Mouse (Mus musculus) myocyte (in vitro differentiated cells): ENCODE data around the gene Il3ra. TPM values are rescaled to one million over a fixed set of nuclear protein-coding genes. Genes with fewer than 3 reads are reported as not detected.

Source experiments
- H3K27me3 ChIP-seq: one replicate; pipeline ENCODE4 v1.6.1; 2011; ENCODE audit not compliant: control insufficient read depth, insufficient read depth, insufficient read length
- H3K36me3 ChIP-seq: one replicate; pipeline ENCODE4 v1.6.1; 2011; ENCODE audit not compliant: control insufficient read depth, insufficient read depth
- H3K4me2 ChIP-seq: one replicate; pipeline ENCODE4 v1.6.1; 2011; ENCODE audit warnings: low read depth, control low read depth
- H3K4me3 ChIP-seq: one replicate; pipeline ENCODE4 v1.5.1; 2011; ENCODE audit warnings: mild to moderate bottlenecking, control low read depth, moderate library complexity
- H3K79me2 ChIP-seq: one replicate; pipeline ENCODE4 v1.6.1; 2011; ENCODE audit not compliant: control insufficient read depth, insufficient read depth
- H3ac ChIP-seq: one replicate; pipeline ENCODE4 v1.6.1; 2011; ENCODE audit not compliant: control insufficient read depth, insufficient read length
- CEBPB ChIP-seq: IDR thresholded peaks from 2 replicates; pipeline ENCODE4 v1.6.1; 2011; ENCODE audit warnings: mild to moderate bottlenecking, moderate library complexity; ENCODE audit not compliant: poor library complexity, insufficient read depth, severe bottlenecking
- E2F4 ChIP-seq: IDR thresholded peaks from one replicate; pipeline ENCODE4 v1.6.1; 2011; ENCODE audit warnings: mild to moderate bottlenecking, control low read depth, moderate library complexity; ENCODE audit not compliant: insufficient read depth
- MAX ChIP-seq: IDR thresholded peaks from one replicate; pipeline ENCODE4 v1.6.1; 2011; ENCODE audit warnings: low read depth, mild to moderate bottlenecking, control low read depth
- MYOD1 ChIP-seq, 3 experiments: IDR thresholded peaks; one replicate each; pipeline ENCODE4 v1.6.1; 2011; ENCODE audit warnings: control low read depth in 2 of 3, low read depth in 2 of 3, mild to moderate bottlenecking in 2 of 3, moderate library complexity in 1 of 3; ENCODE audit not compliant: insufficient read length in 2 of 3, control insufficient read depth in 1 of 3
- MYOG ChIP-seq, 3 experiments: IDR thresholded peaks; one replicate each; pipeline ENCODE4 v1.6.1; 2011; ENCODE audit warnings: control low read depth in 2 of 3, low read depth in 2 of 3, mild to moderate bottlenecking in 2 of 3; ENCODE audit not compliant: insufficient read length in 2 of 3, control insufficient read depth in 1 of 3, insufficient read depth in 1 of 3
- POLR2A ChIP-seq: IDR thresholded peaks from one replicate; pipeline ENCODE4 v1.6.1; 2011; ENCODE audit warnings: low read depth, mild to moderate bottlenecking, control low read depth, moderate library complexity; ENCODE audit not compliant: insufficient read length
- POLR2AphosphoS2 ChIP-seq: IDR thresholded peaks from one replicate; pipeline ENCODE4 v1.6.1; 2011; ENCODE audit warnings: low read depth, control low read depth; ENCODE audit not compliant: insufficient read length
- REST ChIP-seq: IDR thresholded peaks from one replicate; pipeline ENCODE4 v1.6.1; 2011; ENCODE audit warnings: mild to moderate bottlenecking, control low read depth, moderate library complexity; ENCODE audit not compliant: insufficient read depth, insufficient read length
- SRF ChIP-seq: IDR thresholded peaks from one replicate; pipeline ENCODE4 v1.6.1; 2011; ENCODE audit warnings: low read depth; ENCODE audit not compliant: control insufficient read depth, insufficient read length
- TCF12 ChIP-seq: IDR thresholded peaks from one replicate; pipeline ENCODE4 v1.6.1; 2011; ENCODE audit warnings: mild to moderate bottlenecking, control low read depth; ENCODE audit not compliant: poor library complexity, insufficient read depth, severe bottlenecking
- TCF3 ChIP-seq: IDR thresholded peaks from one replicate; pipeline ENCODE4 v1.6.1; 2011; ENCODE audit warnings: low read depth, control low read depth; ENCODE audit not compliant: insufficient read length
- USF1 ChIP-seq: IDR thresholded peaks from one replicate; pipeline ENCODE4 v1.6.1; 2011; ENCODE audit warnings: low read depth, mild to moderate bottlenecking, control low read depth, moderate library complexity
- polyA plus RNA-seq: library from polyadenylated mRNA; unstranded; fragments of >200 nt; fragmentation: generic; extraction: Trizol; gene quantifications from one replicate; pipeline ENCODE4 v1.2.1, GENCODE M21; 2012; ENCODE audit warnings: missing spikeins

Il3ra gene
- polyA plus RNA-seq, 1 experiment: 23.0 TPM

DNA sequence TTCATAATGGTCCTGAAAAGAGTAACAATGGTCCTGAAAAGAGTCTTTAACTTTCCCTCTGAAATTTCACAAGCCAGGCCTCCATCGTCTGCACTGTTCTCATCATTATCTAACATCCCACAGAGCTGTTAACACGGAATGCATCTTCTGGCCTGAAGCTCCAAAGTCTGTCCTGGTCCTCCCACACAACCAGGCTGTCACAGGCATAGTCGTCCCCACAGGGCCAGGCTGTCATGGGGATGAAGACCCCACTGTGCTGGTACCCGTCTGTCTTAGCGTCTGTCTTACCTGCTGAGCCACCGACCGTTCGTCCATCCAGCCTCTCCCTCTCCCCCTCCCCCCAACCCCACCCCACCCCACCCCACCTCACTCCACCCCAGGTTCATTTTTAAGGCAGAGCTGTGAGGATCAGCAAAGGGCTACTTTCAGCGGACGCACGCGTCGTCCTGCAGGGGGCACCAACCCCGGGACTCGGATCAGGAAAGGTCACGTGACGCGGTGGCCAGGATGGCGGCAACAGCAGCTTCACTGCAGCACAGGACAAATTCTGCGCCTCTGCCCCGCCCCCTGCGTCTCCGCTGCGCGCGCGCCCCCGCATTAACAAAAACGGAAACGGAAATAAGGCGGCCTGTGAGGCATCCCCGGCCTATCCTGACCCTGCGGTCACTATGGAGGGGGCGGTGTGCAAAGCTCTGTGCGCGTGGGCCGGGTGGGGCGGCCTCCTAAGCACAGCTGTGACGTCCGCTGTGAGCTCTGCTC, 783 bp upstream of the Il3ra start:
- H3K36me3 ChIP-seq: no peaks in the 10 kb centered on the region
- H3ac ChIP-seq: peak overlapping the region; percentile 53
- peak overlapping the region; percentile 95 for H3K4me2 ChIP-seq
- peak overlapping the region; percentile 75 for H3K4me3 ChIP-seq
- no peak for TF ChIP-seq REST
- TF ChIP-seq E2F4: no peak
- no peak for TF ChIP-seq POLR2AphosphoS2
- TF ChIP-seq POLR2A: no peak
- no peak for TF ChIP-seq TCF3
- TF ChIP-seq MAX: no peak
- no peak for TF ChIP-seq CEBPB
- peak in 1 of 3 experiments; percentile 44 for TF ChIP-seq MYOD1 (IDR thresholded peaks at IDR 0.05; ENCODE audit: control insufficient read depth in 1 of 3, insufficient read length in 2 of 3, low read depth in 2 of 3)
- TF ChIP-seq MYOG (IDR thresholded peaks at IDR 0.05; ENCODE audit: control insufficient read depth in 1 of 3, insufficient read depth in 1 of 3, insufficient read length in 2 of 3, low read depth in 2 of 3): peak in 1 of 3 experiments; percentile 17
- TF ChIP-seq USF1: peak; percentile 87
- TF ChIP-seq SRF: no peak
- no peaks in the 10 kb centered on the region for H3K27me3 ChIP-seq
- no peaks in the 10 kb centered on the region for H3K79me2 ChIP-seq

DNA sequence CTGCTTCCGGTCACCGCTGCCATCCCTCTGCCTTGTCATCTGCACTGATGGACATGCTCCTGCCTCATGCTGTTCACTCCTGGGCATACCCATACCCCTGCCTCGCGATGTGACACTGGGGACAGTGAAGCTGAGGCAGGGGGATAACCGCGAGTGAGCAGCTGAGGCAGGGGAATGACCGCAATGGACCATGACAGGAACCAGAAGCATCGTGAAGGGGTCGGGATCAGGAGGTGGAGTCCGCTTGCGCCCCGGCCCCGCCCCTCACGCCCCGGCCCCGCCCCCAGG, 682 bp downstream of the Il3ra start:
- Histone ChIP-seq H3K27me3 (no peaks in the 10 kb centered on the region), H3ac (peak overlapping the region; percentile 53), H3K79me2 (no peaks in the 10 kb centered on the region), H3K4me3 (peak overlapping the region; percentile 75), H3K4me2 (peak overlapping the region; percentile 62), H3K36me3 (no peaks in the 10 kb centered on the region)
- TF ChIP-seq MAX: no peak
- TF ChIP-seq POLR2A: peak; percentile 25

DNA sequence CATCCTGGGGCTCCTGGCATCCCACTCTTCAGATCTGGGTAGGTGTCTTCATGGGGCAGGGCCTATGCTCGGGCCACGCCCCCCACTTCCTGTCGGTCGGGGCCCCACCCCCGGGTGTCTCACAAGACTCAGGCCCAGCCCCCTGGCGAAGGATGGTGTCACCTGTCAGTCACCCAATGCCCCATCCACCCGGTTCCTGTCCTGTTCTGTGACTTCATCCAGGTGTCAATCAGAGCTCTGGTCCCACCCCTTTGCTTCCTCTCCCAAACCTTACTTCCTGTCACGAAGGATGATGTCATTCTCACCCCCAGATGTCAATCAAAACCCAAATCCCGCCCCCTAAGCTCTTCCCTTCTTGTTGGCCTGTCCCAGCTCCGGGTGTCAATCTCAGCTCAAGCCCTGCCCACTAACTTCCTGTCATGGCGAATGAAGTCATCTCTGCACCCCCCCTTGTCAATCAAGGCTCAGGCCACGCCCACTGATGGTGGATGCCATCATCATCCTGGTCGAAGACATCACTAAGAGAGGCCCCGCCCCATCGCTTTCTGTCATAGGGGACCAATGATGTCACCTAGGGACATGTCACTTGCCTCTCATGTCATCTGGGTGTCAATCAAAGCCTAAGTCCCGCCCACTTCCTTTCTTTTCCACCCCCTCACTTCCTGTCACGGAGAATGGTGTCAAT, 1.2 kb downstream of the Il3ra start:
- no peak overlapping the region for H3K4me2 ChIP-seq
- H3K79me2 ChIP-seq: no peaks in the 10 kb centered on the region
- peak overlapping the region; percentile 75 for H3K4me3 ChIP-seq
- H3K36me3 ChIP-seq: no peaks in the 10 kb centered on the region
- no peak for TF ChIP-seq REST
- TF ChIP-seq SRF: no peak
- TF ChIP-seq E2F4: no peak
- TF ChIP-seq MYOD1 (IDR thresholded peaks at IDR 0.05; ENCODE audit: control insufficient read depth in 1 of 3, insufficient read length in 2 of 3, low read depth in 2 of 3): no peak
- TF ChIP-seq TCF3: no peak
- no peak for TF ChIP-seq USF1
- TF ChIP-seq TCF12: no peak
- no peaks in the 10 kb centered on the region for H3K27me3 ChIP-seq
- H3ac ChIP-seq: no peak overlapping the region

DNA sequence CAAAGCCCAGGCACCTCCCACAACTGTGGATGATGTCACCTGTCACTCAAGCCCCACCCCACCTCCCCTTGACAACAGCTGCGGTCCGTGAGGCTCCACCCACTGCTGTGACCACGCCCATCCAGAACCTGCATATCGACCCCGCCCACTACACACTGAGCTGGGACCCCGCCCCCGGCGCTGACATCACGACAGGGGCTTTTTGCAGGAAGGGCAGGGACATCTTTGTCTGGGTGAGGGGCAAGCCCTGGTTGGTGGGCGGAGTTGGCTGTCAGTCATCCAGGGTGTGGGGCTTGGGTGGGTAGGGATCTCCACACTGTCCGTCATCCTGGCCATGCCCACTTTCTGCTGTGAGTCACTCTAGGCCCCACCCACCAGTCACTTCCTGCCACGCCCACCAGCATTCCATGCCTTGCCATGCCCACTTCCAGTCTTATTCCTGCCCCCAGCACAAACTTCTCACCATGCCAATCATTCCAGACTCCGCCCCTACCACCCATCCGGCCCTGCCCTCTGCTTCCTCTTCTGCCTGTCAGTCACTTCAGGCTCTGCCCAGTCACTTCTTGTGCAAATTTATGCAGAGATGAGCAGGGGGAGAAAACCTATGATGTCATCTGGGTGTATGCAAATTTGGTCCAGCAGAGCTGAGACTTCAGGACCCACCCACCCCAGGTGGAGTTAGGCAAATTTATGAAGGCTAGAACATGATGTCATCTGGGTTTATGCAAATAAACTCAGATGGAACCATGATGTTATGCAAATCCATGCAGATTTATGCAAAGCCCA, 2.0 kb downstream of the Il3ra start:
- H3K36me3 ChIP-seq: no peaks in the 10 kb centered on the region
- no peak overlapping the region for H3K4me3 ChIP-seq
- no peaks in the 10 kb centered on the region for H3K79me2 ChIP-seq
- H3K4me2 ChIP-seq: no peak overlapping the region
- no peaks in the 10 kb centered on the region for H3K27me3 ChIP-seq
- TF ChIP-seq MYOG (IDR thresholded peaks at IDR 0.05; ENCODE audit: control insufficient read depth in 1 of 3, insufficient read depth in 1 of 3, insufficient read length in 2 of 3, low read depth in 2 of 3): peak in 1 of 3 experiments; percentile 9
- TF ChIP-seq CEBPB: no peak
- TF ChIP-seq TCF3: no peak
- TF ChIP-seq TCF12: no peak
- H3ac ChIP-seq: no peak overlapping the region

DNA sequence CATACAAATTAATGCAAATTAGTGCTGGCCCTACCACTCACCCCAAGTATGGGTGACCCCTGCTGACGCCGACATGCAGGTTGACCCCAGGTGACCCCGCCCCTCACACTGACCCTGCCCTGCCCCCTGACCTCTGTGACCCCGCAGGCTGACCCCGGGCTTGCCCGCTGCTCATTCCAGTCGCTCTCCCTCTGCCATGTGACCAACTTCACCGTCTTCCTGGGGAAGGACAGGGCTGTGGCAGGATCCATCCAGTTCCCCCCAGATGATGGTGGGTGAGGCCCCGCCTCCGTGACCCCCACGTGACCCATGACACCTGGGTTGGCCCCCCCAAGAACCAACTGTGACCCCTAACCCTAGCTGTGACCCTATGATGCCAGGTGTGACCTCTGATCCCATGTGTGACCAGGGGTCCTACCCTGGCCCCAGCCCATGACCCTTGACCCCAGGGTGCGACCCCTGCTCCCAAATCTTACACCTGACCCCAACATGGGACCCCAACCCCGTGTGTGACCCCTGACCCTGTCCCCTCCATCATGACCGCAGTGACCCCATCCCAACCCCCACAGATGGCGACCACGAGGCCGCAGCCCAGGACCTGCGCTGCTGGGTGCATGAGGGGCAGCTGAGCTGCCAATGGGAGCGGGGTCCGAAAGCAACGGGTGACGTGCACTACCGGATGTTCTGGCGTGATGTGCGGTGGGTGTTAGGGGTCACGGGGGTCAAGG, 2.8 kb downstream of the Il3ra start:
- no peaks in the 10 kb centered on the region for H3K27me3 ChIP-seq
- no peak for TF ChIP-seq CEBPB
- TF ChIP-seq REST: no peak
- no peak for TF ChIP-seq POLR2A
- no peak for TF ChIP-seq USF1
- no peak for TF ChIP-seq TCF12
- TF ChIP-seq TCF3: no peak
- no peak overlapping the region for H3ac ChIP-seq
- no peaks in the 10 kb centered on the region for H3K36me3 ChIP-seq
- H3K79me2 ChIP-seq: no peaks in the 10 kb centered on the region
- no peak overlapping the region for H3K4me3 ChIP-seq
- H3K4me2 ChIP-seq: no peak overlapping the region
